Mouse (Mus musculus): ENCODE measurements at regions not wholly inside any gene's neighbourhood (a gene's known extent, or its start where the extent isn't known, plus 50 kb on each side); places are given as distances from the start of the nearest gene placed in this dataset.

DNA sequence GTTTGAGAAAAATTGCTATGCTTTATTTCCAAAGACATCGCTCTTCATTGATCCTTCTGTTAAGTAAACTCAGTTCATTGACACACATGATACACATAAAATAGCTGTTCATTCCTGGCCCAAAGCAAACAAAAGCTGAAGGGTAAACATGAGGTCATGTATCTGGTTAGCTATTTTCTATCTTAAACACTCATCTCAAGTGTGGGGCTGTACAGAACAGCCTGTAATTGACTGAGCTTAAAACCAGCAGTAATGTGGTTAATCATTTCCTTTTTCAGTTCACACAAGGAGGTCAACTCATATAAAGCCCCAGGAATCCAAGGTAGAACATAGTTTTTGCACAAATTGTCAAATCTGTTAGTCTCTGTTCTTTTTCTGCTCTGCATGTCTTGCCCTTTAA lies 94.5 kb downstream of the Cldn17 start:
- in situ Hi-C loops (cut with MboI, MseI): no loop called here

GRCm38 (mm10) chr16:88408144-88408543 lies 98.6 kb downstream of the Cldn17 start:
- in situ Hi-C loops (cut with MboI, MseI): no loop called here

DNA sequence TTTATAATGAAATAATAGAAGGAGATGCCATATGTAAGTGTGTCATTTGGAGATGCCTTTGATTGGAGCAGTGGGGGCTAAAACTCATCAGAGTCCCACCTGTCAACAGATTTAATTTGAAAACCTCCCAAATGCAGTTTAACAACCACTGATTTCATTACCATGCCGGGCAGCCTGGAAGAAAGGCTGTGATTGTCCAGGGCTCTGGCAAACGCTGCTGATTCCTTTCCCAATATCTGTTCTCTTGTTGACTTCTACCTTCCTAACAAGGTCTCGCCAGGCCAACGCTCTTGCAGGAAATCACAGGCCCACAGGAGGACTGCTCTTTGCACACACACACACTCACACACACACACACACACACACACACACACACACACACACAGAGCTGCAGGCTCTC lies 102.4 kb downstream of the Cldn17 start:
- in situ Hi-C loops (cut with MboI, MseI): no loop called here

GRCm38 (mm10) chr16:88399881-88400280 lies 106.9 kb downstream of the Cldn17 start:
- in situ Hi-C loops (cut with MboI, MseI): loop anchor here (10.0 kb wide), 1 partner anchor 845 kb away; no protein-coding TSS in a partner anchor

DNA sequence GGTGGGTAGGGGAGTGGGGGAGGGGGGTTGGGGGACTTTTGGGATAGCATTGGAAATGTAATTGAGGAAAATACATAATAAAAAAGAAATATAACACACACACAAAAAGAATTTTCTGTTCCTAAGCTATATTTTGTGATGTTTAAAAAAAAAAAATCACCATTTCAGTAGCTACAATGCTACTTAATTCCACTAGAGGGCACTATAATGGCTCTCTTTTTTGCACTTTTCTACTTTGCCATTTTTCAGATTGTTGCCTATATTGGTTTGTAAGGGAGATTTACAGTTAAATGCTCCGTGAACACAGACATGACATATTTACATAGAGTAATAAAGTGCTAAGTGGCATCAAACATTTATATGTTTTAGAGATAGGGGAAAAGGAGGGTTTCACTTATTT lies 102.7 kb upstream of the Grik1 start:
- in situ Hi-C loops (cut with MboI, MseI): loop anchor here (10.0 kb wide), 1 partner anchor 852 kb away; no protein-coding TSS in a partner anchor

GRCm38 (mm10) chr16:88381605-88382279 lies 91.7 kb upstream of the Grik1 start:
- in situ Hi-C loops (cut with MboI, MseI): no loop called here

GRCm38 (mm10) chr16:88375622-88376021 lies 85.6 kb upstream of the Grik1 start:
- in situ Hi-C loops (cut with MboI, MseI): no loop called here

- in situ Hi-C loops (cut with MboI, MseI): no loop called here
Observed at GRCm38 (mm10) chr16:88374612-88375011, 84.5 kb upstream of the Grik1 start.

DNA sequence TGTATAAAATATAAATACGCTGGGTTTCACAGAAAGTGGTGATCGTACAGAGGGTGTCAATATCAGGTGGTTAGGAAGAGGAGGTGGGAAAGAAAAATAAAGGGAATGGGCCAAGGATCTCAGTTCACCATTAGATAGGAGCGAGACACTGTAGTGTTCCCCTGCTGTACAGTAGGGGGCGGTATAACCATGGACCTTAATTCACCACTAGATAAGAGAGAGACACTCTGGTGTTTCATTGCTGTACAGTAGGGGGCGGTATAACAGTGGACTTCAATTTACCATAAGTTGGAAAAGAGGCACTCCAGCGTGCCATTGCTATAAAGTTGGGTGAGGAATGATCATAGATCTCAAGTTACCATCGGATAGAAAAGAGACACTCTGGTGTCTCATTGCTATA lies 82.0 kb upstream of the Grik1 start:
- in situ Hi-C loops (cut with MboI, MseI): no loop called here

DNA sequence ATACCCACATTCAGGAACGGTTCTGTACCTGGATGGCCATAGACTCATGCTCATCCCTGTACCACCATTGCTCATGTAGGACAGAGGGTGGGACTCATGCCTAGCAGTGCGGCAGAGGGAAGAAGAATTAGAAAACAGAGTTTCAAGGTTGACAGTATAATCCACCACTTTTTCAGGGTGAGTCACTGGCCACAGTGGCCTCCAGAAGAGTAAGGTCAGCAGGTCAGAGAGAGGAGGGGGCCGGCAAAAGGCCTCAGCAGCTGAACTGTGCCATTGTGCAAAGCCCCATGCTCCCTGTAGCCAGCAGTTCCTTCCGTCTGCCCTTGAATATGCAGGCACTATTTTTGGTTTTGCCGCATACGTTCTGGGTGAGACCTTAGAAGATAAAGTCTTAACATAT lies 78.1 kb upstream of the Grik1 start:
- in situ Hi-C loops (cut with MboI, MseI): no loop called here

DNA sequence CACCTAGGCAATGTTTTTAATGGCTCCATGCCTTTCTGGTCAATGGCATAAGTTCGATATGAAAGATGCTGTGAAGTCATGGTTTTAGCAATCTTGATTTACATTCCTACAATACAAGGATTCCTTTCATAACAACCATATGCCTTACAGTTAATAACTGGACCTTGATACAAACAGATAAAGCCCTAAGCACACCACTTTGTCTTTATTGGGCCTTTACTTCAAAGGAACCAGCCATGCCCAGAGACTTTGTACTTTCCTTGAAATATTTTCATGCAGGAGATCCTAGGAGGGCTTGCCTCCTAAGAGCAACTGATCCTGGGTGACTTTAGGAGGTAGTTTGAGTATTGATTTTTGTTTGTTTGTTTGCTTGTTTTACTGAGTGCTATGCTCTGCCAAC lies 77.1 kb upstream of the Grik1 start:
- in situ Hi-C loops (cut with MboI, MseI): no loop called here

DNA sequence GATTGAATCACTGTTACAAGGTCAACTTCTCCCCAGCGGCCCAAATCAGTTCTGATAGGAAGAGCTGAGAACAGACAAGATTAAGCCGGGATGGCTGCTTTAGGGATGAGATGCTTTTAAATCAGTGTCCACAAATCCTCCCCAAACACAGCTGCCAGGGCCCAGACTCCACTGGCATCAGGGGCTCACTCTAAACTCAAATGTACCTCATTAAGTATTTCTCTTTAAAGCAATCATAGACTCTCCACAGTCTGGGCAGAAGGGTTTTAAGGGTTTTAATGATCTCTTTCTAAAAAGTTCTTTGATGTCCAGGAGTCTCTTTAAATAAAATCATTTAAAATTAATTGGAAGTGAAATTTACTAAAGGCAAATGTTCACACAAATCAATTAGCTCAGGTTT lies 70.0 kb upstream of the Grik1 start:
- in situ Hi-C loops (cut with MboI, MseI): no loop called here

Measured in T-helper 1 cell (primary cell).